Mouse (Mus musculus) olfactory bulb, adult 2 months (tissue): Measurements from ENCODE around the gene Gm29094.
"Not testable (repeated sequence)": the region's sequence is repeated elsewhere in the genome, so short reads cannot be mapped to it uniquely, and the experiment has no call there.

ENCODE experiments used
- CTCF ChIP-seq: fragments of 200-500 bp; IDR thresholded peaks from 2 replicates; pipeline ENCODE4 v1.5.1; 2012; ENCODE audit warnings: low read depth, mild to moderate bottlenecking, low read length, moderate library complexity; ENCODE audit not compliant: insufficient read depth
- POLR2A ChIP-seq: fragments of 200-500 bp; IDR thresholded peaks from 2 replicates; pipeline ENCODE4 v1.6.1; 2012; ENCODE audit warnings: mild to moderate bottlenecking, low read depth, low read length, moderate library complexity; ENCODE audit not compliant: insufficient read depth

GRCm38 (mm10) chr9:89198969-89199416 is at the start of gene Gm29094, which contains the start of gene Bcl2a1b:
- not testable (repeated sequence) for TF ChIP-seq POLR2A, CTCF
